Mouse (Mus musculus): ENCODE results near the gene Man2b2. TPM values are rescaled to one million over a fixed set of nuclear protein-coding genes. Genes with fewer than 3 reads are reported as not detected.
A peak's percentile ranks its signal among the peaks of the same experiment; 100 is the strongest.
"Not testable (repeated sequence)": the region's sequence is repeated elsewhere in the genome, so short reads cannot be mapped to it uniquely, and the experiment has no call there.

The Man2b2 gene
- polyA plus RNA-seq, 1 experiment from 2014 or later, result 17.0 TPM

- Histone ChIP-seq H3K9me3 (ENCODE audit: low read length) (no peaks in the 10 kb centered on the region), H3K4me3 (ENCODE audit: low read depth, low read length) (no peak overlapping the region), H3K27ac (ENCODE audit: low read depth) (no peak overlapping the region), H3K36me3 (replicated peaks; ENCODE audit: insufficient read depth, low read length) (no peaks in the 10 kb centered on the region; the same call in 1 of the 2 replicates), H3K4me2 (ENCODE audit: low read depth, low read length) (no peak overlapping the region), H3K27me3 (ENCODE audit: insufficient read depth, low read length) (no peaks in the 10 kb centered on the region), H3K4me1 (ENCODE audit: insufficient read depth) (no peaks in the 10 kb centered on the region), H3K9ac (replicated peaks) (no peak overlapping the region)
- no peak for ATAC-seq
- DNase-seq, result no peak
- WGBS (ENCODE audit: insufficient replicate concordance), result 25% methylated on average over 5 of the region's 5 CpGs
- TF ChIP-seq CTCF (IDR thresholded peaks at IDR 0.05; ENCODE audit: low read depth) (no peak), EP300 (IDR thresholded peaks at IDR 0.05; ENCODE audit: low read depth) (no peak)
Measured at GRCm38 (mm10) chr5:36807106-36807505, 23.3 kb downstream of the Man2b2 start.

DNA sequence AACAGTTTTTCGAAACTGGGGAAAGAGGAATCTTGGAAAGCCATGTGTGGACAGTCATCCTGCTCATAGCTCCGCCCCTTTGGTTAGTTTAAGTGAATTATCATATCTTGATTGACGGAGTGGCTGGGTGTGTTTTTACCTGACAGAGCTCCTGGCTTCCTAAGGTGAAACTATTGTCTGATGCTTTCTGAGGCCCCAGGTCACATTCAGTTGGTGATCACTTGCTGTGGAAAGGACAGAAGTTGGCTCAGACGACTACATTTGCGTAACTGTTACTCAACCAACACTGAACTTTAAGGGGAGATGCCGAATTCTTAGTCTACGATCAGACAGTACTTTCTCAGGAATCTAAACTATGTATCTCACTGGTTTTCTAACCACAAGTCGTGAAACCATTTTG, 33.2 kb downstream of the Man2b2 start:
- TF ChIP-seq CTCF (IDR thresholded peaks at IDR 0.05; ENCODE audit: low read depth), result no peak
- TF ChIP-seq EP300 (IDR thresholded peaks at IDR 0.05; ENCODE audit: low read depth), result no peak
- 52% methylated on average over 8 of the region's 8 CpGs for WGBS (ENCODE audit: insufficient replicate concordance)
- no peak overlapping the region for H3K9ac ChIP-seq (replicated peaks)
- peak overlapping the region; percentile 96 for H3K27ac ChIP-seq (ENCODE audit: low read depth)
- H3K27me3 ChIP-seq (ENCODE audit: insufficient read depth, low read length), result no peaks in the 10 kb centered on the region
- ATAC-seq (no peak), DNase-seq (no peak)
- peak overlapping the region; percentile 86 for H3K4me2 ChIP-seq (ENCODE audit: low read depth, low read length)
- no peaks in the 10 kb centered on the region for H3K9me3 ChIP-seq (ENCODE audit: low read length)
- peaks cover 12% of the 10 kb centered on the region for H3K4me1 ChIP-seq (ENCODE audit: insufficient read depth)
- peak overlapping the region; percentile 78; the same call in 1 of the 2 replicates for H3K4me3 ChIP-seq (ENCODE audit: low read depth, low read length)
- H3K36me3 ChIP-seq (replicated peaks; ENCODE audit: insufficient read depth, low read length), result peaks cover 7% of the 10 kb centered on the region; the same call in 1 of the 2 replicates

DNA sequence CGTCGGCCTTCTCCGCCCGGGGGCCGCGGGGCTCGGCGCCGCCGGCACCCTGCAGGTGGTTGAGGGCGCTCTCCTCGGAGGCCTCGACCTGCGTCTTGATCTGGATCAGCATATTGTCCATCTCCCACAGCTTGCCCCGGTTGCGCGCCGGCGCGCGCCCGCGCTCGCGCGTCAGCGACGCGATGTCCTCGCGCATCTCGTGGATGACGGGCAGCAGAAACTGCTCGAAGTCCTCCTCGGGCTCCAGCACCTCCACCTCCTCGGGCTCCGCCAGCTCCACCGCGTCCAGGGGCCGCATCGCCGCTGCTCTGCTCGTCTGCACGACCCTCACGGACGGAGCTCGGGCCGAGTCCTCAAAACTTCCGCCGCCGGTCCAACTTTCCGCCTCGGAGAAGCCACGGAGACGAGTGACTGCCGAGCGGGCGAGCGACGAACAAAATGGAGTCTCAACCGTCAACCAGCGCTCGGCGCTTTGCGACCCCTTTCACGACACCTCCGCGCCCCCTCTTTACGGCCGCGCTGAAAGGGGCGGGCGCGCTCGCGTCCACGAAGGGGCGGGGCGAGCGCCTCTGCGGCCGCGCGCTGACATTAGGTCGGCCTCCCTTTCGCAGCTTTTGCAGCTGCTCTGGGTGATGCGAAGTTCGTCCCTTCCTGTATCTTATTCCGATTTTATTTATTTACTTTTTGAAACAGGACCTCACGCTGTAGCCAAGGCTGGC, 34.0 kb downstream of the Man2b2 start, which contains the start of gene Mrfap1:
TSS of gene Mrfap1 (minus strand) at position 477 of the 719 bp plus-strand sequence.
- WGBS (ENCODE audit: insufficient replicate concordance), result under 1% methylated on average over 83 of the region's 90 CpGs
- peaks cover 21% of the 10 kb centered on the region for H3K4me1 ChIP-seq (ENCODE audit: insufficient read depth)
- peak within 1 kb of the TSS; percentile 84 for H3K9ac ChIP-seq (replicated peaks)
- H3K27ac ChIP-seq (ENCODE audit: low read depth), result peak within 1 kb of the TSS; percentile 96
- ATAC-seq (peak; percentile 85), DNase-seq (peak; percentile 95)
- H3K4me3 ChIP-seq (ENCODE audit: low read depth, low read length), result peak within 1 kb of the TSS; percentile 78
- peak within 1 kb of the TSS; percentile 86 for H3K4me2 ChIP-seq (ENCODE audit: low read depth, low read length)
- not testable (repeated sequence) for H3K36me3 ChIP-seq (replicated peaks; ENCODE audit: insufficient read depth, low read length); H3K27me3 ChIP-seq (ENCODE audit: insufficient read depth, low read length); H3K9me3 ChIP-seq (ENCODE audit: low read length)

DNA sequence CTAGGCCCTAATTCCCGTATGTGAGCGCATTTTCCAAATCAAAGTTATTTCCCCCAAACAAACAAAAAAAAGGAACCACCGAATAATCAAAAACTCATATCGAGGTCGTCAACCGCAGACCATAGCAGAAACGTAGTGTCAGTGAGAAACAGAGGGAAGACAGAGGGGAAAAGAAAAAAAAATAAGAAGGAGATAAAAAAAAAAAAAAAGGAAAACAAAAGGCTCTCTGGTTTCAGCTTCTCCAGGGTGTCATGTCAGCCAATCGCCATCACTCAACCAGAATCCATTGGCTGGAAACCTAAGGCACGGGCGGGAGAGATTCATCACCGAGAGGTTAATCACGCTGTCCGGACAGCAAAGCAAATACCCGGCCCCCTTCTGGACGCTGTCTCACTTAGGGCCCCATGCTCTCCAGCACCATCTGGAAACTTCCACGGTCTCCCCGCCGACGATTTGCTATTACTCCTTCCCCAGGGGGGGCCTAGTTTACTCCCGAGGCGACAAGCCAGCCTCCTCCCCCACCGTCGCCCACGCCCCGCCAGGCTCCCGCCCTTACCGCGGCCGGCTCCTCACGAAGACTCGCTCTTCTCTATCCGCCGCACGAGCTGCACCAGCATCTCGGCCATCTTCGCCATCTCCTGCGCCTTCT, 34.7 kb downstream of the Man2b2 start:
- WGBS (ENCODE audit: insufficient replicate concordance), result 2% methylated on average over 36 of the region's 37 CpGs
- not testable (repeated sequence) for H3K36me3 ChIP-seq (replicated peaks; ENCODE audit: insufficient read depth, low read length); H3K27me3 ChIP-seq (ENCODE audit: insufficient read depth, low read length); H3K9me3 ChIP-seq (ENCODE audit: low read length)
- Histone ChIP-seq H3K4me2 (ENCODE audit: low read depth, low read length) (peak overlapping the region; percentile 86), H3K27ac (ENCODE audit: low read depth) (peak overlapping the region; percentile 96), H3K4me1 (ENCODE audit: insufficient read depth) (peaks cover 21% of the 10 kb centered on the region), H3K4me3 (ENCODE audit: low read depth, low read length) (peak overlapping the region; percentile 78), H3K9ac (replicated peaks) (peak overlapping the region; percentile 84)
- DNase-seq (peak; percentile 70), ATAC-seq (peak; percentile 57)
- TF ChIP-seq CTCF (IDR thresholded peaks at IDR 0.05; ENCODE audit: low read depth), result peak; percentile 18; the same call in 1 of the 2 replicates

DNA sequence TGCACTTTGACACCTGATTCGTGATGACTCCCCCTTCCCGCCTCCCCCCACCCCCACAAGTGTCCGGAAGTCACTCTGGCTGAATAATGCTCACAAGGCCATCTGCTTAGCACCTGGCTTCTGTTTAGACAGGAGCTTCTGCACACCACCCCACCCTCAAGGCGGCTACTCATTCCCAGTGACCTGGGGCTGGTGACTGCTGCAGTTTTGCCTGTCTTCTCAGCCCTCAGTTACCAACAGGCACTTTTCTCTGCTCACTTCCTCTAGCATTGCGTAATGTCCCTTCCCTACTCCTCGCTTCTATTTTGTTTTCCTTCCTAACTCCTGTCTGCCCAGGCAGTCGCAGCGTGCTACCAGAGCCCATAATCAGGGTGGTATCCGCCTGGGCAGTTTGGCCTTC, 38.6 kb downstream of the Man2b2 start:
- peak overlapping the region; percentile 44 for H3K4me2 ChIP-seq (ENCODE audit: low read depth, low read length)
- no peak overlapping the region for H3K4me3 ChIP-seq (ENCODE audit: low read depth, low read length)
- H3K9me3 ChIP-seq (ENCODE audit: low read length), result no peaks in the 10 kb centered on the region
- peaks cover 7% of the 10 kb centered on the region; the same call in 1 of the 2 replicates for H3K36me3 ChIP-seq (replicated peaks; ENCODE audit: insufficient read depth, low read length)
- no peak for DNase-seq
- H3K4me1 ChIP-seq (ENCODE audit: insufficient read depth), result peaks cover 17% of the 10 kb centered on the region
- 0 out of 2 replicates have a peak overlapping the region, but pooled peaks have one; percentile 18 for H3K9ac ChIP-seq (replicated peaks)
- no peak for TF ChIP-seq EP300 (IDR thresholded peaks at IDR 0.05; ENCODE audit: low read depth)
- TF ChIP-seq CTCF (IDR thresholded peaks at IDR 0.05; ENCODE audit: low read depth), result no peak
- H3K27ac ChIP-seq (ENCODE audit: low read depth), result peak overlapping the region; percentile 51; the same call in 1 of the 2 replicates
- WGBS (ENCODE audit: insufficient replicate concordance), result 36% methylated on average over 9 of the region's 9 CpGs
- no peak for ATAC-seq
- H3K27me3 ChIP-seq (ENCODE audit: insufficient read depth, low read length), result no peaks in the 10 kb centered on the region

GRCm38 (mm10) chr5:36786052-36786451, 44.4 kb downstream of the Man2b2 start:
- Histone ChIP-seq H3K4me2 (ENCODE audit: low read depth, low read length) (no peak overlapping the region), H3K9me3 (ENCODE audit: low read length) (no peaks in the 10 kb centered on the region), H3K4me3 (ENCODE audit: low read depth, low read length) (no peak overlapping the region), H3K27me3 (ENCODE audit: insufficient read depth, low read length) (no peaks in the 10 kb centered on the region), H3K27ac (ENCODE audit: low read depth) (no peak overlapping the region), H3K4me1 (ENCODE audit: insufficient read depth) (no peaks in the 10 kb centered on the region), H3K9ac (replicated peaks) (no peak overlapping the region), H3K36me3 (replicated peaks; ENCODE audit: insufficient read depth, low read length) (no peaks in the 10 kb centered on the region)
- WGBS (ENCODE audit: insufficient replicate concordance), result 84% methylated on average over 5 of the region's 5 CpGs
- DNase-seq, result no peak
- TF ChIP-seq EP300 (IDR thresholded peaks at IDR 0.05; ENCODE audit: low read depth), result no peak
- no peak for TF ChIP-seq CTCF (IDR thresholded peaks at IDR 0.05; ENCODE audit: low read depth)
- no peak for ATAC-seq

Measured in liver, postnatal 0 days (tissue).